Mouse (Mus musculus) layer of hippocampus, adult 8-10 months (tissue): ENCODE results near the gene Rap1gap2. TPM values are rescaled to one million over a fixed set of nuclear protein-coding genes. Genes with fewer than 3 reads are reported as not detected.

Experiments used
- DNase-seq, 2 experiments: peaks; one replicate each; pipeline ENCODE4 v3.0.0; 2022; ENCODE audit warnings: low spot score in 2 of 2
- total RNA-seq, 4 experiments: library from RNA; stranded (reverse); gene quantifications; 2 replicates each; pipeline ENCODE4 v1.2.4; 2022

Gene Rap1gap2
- total RNA-seq, 4 experiments from 2014 or later: 115 to 147 (median 127) TPM

DNA sequence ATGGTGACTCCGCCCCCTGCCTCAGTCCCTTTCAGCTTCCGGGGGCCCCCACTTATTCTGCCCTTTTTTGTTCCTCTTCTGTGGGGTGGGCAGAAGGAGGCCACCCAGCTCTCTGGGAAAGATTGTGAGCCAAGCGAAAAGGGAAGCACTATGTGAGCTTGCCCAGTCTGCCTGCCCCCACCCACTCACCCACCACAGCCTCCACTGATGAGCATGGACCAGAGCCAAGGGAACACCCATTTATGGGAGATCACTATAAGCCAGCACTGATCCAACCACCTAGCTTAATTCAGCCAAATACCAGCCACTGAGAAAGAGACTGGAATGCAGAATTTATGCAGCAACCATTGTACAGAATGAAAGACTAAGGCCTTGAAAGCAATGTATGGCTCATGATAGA lies 34.8 kb downstream of the Rap1gap2 start:
- DNase-seq: no peak

DNA sequence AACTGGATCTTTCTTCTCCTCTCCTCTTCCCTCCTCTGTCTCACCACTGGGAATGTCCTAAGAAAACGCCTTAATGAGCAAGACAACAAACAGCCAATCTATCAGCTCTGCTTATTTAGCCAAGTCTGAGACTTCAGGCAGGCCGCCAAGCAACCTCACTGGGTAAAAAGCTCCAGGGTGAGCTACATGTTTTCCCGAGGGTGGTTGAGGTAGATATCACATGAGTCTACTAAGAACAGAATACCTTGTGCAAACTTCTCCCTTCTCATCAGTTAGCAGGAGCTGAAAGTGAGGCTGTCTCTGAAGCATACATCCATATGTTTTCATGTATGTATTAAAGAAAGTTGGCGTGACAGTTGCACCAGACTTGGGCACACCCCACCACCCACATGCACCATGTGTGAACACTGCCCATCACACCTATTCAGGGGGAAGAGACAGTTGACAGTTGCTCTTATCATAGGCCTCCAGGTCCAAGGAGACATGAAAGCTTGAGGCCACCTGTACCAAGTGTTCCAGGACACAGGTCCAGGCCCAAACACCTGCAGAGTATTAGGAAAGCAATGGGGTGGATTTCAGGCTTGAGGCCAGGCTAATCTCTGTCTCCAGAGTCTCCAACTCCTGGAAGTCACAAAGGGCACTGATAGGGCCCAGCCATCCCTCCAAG lies 35.8 kb downstream of the Rap1gap2 start:
- no peak for DNase-seq

DNA sequence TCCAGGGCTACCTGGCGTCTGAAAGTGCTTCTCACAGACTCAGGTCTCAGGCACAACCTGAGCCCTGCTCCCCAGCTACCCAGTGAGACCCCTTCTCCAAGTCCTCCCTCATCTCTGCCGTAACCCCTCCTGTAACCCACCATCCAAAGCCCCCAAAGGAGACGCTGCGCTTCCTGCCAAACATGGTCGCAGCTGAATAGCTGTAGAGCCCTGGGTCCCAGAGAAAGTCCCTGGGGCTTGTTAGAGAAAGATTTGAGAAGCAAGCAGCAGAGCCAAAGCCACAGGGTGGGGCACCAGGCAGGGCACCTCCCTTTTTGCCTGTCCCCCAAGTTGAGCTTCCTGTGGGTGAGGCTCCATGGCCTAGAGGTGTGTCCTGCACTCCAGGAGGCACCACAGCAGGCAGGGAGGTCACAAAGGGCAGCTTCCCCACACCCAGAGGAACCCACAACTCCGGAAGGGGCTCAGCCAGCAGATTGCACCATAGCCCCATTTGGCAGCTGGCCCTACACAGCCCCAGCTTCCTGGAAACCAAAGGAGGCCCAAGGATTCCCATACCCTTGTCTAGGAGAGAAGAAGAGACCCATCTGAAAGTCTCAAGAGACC lies 38.2 kb downstream of the Rap1gap2 start:
- DNase-seq: no peak

DNA sequence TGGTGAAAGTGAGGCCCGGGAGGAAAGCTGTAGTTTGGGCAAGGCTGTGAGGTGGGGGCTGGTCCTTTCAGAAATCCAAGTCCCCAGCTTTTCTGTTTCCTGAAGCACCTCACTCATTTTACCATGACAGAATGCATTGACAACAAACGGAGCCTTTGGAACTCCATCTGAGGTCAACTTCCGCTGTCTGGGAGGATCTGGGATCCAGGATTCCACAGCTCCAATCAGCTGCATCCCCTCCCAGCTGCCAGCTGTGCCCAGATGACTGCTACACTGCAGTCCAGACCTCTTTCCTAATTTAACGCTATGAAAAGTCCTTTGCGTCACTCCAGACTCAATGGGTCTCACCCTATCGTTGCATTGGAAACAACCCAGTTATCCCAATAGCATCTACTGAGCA lies 41.0 kb downstream of the Rap1gap2 start:
- DNase-seq: no peak

DNA sequence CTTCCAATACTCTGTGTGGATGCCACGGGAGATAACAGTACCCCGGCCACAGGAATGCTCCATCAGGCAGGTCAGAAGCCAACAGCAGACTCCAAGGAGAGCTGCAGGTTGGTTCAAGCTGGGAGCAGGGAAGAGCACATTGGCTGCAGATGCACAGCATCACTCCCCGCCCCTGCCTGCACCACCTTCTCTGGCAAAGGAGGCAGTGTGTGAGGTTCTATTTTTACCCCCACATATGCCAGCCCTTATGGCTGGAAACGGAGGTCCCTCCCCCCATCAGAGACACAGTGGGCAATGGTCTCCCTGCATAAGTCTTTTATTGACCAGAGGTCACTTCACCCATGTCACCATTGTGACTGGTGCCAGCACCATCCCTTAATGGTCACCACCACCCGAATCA lies 42.3 kb downstream of the Rap1gap2 start:
- DNase-seq: peak; percentile 47 to 60

DNA sequence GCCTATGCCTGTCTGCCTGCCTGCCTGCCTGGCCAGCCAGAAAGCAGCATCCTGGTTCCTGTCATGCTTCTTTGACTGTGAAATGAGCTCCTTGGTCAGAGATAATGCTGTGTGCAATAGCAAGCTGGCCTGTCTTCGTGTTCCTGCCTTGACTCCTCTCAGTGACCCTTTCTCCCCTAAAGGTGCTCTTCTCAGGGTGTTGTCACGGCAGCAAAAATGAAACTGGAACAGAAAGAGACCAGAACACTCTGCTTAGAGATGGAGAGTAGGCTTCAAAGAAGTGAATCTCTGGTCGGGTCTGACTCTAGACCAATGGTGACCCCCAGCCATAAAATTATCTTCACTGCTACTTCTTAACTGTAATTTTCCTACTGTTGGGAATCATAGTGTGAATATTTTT lies 42.7 kb downstream of the Rap1gap2 start:
- no peak for DNase-seq

DNA sequence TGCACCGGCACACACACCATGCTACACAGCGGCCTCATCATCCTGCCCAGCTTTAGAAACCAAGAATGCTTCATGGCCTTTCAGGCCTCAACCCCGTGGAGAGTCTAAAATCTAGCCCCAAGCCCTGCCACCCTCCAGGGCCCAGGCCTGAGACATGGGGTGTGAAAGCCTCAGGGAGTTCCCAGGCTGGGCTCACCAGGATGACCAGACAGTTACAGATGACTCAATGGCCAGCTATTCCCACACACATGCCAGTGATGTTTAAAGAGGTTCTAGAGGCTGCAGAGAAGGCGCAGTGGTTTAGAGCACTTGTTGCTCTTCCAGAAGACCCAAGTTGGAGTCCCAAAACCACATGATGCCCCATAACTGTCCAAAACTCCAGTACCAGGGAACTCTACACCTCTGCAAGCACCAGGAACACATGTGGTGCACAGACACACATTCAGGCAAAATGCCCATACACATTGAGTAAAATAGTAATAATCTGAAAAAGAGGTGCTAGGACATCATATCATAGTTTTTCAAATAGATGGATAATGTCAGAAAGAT lies 44.3 kb downstream of the Rap1gap2 start:
- no peak for DNase-seq

DNA sequence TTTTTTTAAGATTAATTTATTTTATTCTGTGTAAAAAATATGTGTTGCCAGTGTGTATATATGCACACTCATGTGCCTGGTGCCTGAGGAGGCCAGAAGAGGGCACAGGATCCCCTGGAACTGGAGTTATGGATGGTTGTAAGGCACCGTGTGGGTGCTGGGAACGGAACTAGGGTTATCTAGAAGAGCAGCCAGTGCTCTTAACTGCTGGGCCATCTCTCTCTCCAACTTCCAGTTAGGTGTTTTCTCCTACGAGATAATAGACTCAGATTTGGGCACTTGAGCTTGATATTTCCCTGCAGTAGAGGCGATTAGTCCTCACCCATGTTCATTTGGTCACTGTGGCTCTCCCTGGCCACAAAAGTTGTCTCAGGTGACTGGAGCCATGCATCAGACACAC lies 49.3 kb downstream of the Rap1gap2 start:
- DNase-seq: no peak

DNA sequence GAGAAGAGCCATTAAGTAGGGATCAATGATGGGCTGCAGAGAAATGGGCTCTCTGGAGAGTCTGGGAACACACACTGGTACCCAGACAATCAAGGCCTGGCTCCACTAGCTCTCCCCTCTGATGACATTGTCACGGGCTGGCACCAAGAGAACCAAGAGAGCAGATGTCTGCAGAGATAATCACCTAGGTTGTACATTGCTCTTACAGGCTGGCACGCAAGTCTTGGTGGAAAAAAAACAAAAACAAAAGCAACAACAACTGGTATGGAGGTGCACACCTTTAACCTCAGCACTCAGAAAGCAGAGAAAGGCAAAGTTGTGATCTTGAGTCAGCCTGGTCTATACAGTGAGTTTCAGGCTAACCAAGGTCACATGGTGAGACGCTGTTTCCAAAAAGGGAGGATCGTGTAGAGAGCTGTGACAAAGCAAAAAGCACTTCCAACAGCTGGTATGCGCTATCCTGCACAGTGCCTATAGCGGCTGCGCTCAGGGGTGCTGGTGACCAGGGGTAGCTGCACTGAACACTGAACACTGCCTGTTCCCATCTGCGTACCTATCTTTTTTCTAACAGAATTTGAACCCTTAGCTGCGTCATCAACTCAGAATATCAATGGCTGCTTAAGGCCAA lies 50.0 kb downstream of the Rap1gap2 start:
- no peak for DNase-seq

DNA sequence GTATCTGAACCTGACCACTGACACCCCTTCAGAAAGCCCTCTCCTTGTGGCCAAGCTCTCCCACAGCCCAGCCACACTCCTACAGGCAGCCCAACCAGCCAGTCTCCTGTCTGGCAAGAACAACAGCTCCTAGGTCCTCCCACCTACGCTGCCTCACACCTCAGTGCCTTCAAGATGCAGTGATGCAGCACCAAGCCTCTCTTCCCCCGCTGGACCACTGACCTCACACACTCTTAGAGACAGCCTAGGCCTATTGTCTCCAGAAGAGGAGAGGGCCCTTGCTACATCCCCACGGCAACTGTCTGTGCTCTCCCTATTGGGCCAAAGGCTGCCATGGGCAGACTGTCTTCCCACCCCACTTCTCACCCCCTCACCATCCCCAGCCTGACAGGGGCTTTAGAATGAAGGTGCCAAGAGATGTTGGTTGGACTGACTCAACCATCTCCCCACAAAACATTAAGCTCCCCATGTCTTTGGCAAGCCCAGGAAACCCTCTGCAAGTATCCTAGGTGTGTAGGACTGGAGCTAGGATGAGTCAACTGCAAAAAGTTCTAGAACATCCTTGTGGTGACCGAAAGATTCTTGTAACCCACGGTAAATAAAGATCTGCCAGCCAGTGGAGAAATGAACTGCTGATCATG lies 50.8 kb downstream of the Rap1gap2 start:
- DNase-seq: no peak

DNA sequence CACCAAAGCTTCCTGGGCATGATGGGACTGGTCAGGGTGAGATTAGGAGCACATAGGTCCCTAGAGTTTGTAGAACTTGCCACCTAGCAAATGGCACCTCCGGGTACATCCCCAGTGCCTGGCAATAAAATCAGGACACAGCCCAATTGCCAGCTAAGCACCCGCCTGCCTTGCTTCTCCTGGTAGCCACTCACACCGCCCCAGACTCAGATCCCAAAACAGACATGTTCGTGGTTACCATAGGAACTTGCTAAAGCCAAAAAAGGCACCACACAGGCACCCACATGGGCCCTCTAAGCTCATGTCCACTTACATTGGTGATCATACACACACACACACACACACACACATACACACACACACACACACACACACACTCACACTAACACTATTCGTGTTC lies 51.8 kb downstream of the Rap1gap2 start:
- no peak for DNase-seq

DNA sequence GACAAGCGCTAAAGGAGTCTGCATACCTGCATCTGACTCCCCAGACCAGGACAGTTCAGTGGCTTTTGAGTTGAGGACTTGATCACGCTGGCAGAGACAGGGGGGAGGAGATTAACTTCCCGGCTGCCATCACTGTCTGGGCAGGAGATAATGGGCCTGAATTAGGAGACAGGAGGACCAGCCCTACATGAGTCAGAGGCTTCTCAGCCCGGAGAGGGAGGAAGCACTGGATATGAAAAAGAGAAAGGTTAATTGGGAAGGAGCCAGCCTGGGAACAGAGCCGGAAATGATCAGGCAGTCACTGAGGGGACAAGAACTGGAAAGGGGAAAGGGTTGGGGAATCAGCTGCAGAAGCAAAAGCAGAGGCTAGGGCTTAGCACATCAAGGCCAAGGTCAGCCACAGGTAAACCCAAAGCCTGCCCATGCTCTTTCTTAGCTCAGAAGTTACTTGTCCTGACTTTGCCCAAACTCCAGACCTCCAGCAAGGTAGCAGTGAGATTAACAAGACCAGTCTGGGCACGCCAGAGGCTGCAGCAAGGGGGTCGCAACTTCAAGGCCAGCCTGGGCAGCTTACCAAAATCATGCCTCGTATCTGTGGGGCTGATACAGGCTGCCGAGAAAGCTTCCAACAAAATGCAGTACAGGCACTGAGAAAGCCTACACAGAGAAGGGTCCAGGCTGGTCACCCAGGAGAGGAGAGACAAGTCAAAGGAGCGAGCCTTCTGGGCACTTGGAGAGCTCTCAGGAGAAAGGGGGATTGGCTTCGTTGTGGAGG lies 53.1 kb downstream of the Rap1gap2 start:
- no peak for DNase-seq

DNA sequence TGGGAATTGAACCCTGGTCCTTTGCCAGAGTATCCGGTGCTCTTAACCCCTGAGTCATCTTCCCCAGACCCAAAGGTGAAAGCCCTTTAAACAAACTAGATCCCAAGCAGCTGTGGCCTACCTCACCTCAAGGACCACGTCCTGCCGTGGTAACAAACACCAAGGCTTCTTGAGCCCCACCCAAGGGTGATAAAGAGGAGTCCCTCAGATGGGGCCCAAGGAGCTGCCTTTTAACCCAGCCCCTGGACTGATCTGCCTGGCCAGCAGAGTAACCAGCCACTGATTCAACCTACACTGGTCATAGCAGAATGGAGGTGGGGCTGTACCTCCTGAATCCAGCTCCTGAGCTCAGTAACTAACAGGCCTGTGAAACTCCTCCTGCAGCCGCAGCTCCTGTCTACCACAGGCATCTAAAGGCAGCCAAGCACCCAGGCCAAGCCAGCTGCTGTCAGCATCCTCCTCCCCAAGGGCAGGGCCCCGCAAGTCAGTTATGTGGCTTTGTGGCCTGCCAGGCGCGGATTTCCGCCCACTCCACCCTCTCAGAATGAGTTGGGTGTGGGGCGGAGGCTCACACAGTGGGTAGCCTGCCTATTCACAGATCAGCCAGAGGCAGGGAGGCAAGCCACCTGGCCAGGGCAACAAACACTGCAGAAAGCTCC lies 54.9 kb downstream of the Rap1gap2 start:
- no peak for DNase-seq

DNA sequence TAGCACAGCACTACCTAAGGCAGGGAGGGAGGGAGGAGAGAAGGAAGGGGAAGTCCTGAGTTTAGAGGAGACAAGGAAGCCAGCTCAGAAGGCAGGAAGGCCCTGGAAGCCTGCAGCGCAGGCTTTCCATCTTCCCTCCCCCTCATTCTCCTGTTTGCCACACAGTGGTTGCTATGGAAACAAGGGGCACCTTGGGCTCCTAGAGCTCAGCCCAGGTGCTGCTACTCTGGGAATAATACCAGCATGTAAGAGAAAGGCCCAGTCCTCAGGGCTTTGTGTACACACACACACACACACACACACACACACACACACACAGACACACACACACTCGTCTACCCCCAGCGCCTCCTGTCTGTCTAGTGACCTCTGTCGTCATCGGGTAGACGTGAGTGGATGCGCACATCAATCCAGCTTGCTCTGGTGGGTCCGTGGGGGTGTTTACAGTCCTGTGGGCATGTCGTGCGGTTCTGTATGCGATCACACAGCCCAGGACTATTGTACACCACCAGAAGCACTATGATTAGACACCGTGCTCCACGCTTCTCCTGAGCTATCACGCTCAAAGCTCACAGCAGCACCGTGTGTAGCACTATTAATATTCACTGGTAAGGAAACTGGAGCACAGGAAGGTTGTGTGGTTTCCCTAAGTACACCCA lies 55.9 kb downstream of the Rap1gap2 start:
- no peak for DNase-seq

DNA sequence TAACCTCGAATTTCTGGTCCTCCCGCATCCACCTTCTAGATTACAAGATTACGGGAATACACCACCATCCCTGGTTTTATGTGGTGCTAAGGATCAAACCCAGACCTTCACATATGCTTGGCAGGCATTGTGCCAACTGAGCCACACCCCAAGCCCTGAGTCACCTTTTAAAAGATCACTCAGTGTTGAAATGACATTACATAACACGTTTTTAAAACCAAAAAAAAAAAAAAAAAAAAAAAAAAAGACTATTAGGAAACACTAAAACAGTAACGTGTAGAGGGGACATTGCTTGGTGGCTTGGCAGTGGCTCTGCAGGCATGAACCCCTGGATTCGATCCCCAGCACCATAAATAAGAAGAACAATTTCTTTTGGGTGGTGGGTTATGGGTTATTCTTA lies 59.1 kb downstream of the Rap1gap2 start:
- no peak for DNase-seq

DNA sequence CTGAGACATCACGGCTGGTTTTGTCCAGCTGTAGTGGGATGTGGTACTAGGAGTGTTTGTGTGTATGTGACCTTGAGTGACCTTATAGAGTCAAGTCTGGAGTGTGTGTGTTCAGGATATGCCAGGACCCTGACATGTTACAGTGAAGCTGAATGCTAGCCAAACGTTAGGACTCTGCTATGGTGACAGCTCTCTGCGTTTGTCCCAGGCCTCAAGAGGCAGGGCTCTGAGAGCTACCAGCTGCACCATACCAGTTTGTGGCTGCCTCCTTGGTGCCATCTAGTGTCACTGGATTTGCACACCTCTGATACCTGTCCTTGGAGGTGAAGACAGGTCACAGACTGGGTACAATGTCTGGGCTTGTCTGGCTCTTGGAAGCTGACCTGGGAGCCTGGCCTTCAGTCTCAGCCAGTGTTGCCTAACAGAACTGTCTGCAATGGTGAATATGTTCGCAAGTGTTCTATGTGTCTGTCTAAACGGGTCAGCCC lies 60.1 kb downstream of the Rap1gap2 start:
- no peak for DNase-seq

DNA sequence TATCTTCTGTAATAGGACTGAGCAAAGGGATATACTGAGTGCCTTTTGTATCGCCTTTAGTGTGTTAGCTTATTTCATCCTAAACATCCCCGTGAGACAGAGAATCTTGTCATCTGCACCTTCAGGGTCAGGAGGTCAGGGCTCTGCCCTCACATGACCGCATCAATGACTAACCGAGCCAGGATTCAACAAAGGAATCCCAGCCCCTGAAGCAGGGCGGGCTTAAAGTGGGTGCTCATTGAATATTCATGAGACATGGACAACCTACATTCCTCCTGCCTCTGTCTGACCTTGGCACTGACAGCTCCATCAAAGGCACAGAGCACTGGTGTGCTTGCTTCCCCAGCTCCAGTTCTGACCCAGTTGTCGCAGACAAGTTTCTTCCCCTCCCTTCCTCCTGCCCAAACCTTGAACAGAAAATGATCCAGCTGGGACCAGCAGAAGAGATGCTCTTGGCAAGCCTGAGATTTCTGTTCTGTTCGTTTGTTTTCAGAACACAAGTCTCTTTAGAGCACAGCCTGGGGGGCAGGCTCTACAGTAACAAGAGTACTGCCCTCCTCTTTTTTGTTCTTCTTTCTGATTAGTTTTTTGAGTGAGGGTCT lies 61.8 kb downstream of the Rap1gap2 start:
- DNase-seq: no peak

DNA sequence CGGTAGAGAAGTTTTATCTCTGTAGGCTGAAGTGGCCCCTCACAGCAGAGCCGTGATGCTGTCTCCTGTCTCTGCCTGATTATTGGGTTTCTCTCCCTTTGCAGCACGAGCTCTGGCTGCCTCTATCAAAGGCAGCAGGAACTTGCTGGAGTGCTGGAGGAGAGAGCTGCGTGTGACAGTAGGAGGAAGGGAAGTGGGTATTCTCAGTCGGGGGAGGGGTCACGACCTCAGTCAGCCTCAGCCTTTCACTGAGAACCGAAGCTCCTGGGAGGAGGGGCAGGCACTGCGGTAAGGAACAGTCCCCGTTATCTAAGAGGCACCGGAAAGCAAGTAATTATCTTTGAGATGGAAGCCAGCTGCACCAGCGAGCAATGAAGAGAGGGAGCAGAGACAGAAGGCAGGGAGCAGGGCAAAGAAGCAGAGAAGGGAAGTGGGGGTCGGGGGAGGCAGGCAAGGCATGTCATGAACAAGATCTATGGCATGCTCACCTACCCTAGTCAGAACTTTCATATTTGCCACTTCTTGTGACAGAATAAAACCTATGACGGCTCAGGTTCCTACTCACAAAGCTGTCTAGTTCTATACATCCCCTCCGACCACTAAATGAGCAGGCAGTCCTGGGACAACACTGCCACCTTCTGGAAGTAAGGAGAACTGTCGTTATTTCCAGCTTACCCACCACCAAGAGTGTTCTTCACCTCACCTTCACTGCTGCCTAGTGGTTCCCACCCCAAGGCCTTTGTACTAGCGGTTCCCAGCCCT lies 63.6 kb downstream of the Rap1gap2 start:
- DNase-seq: no peak

DNA sequence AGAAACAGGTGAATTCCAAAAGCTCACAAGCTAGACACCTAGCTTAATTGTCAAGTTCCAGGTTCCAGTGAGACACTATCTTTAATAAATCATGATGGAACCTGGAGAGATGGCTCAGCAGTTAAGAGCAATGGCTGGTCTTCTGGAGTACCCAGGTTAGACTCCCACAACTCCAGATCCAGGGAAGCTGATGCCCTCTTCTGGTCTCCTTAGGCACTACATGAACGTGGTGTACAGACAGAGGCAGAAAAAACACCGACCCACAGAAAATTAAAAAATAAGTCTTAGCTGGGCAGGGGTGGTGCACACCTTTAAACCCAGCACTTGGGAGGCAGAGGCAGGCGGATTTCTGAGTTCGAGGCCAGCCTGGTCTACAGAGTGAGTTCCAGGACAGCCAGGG lies 64.5 kb downstream of the Rap1gap2 start:
- DNase-seq: peak in 1 of 2 experiments; percentile 58
